Mouse (Mus musculus): ENCODE results near the gene Ptprq. TPM values are rescaled to one million over a fixed set of nuclear protein-coding genes. Genes with fewer than 3 reads are reported as not detected.

The Ptprq gene
- 0.03 TPM in 1 of 2 replicates, not detected in the other for polyA plus RNA-seq (2015; fragmentation: Nextera tagmentation; extraction: Ambion mirVana)

- Histone ChIP-seq H3K4me3 (no peak within 1 kb of the TSS), H3K9ac (no peak within 1 kb of the TSS), H3K4me2 (no peak within 1 kb of the TSS), H3K27me3 (no peaks in the 10 kb centered on the region), H3K9me3 (replicated peaks) (no peaks in the 10 kb centered on the region), H3K4me1 (no peaks in the 10 kb centered on the region), H3K36me3 (ENCODE audit: poor library complexity, severe bottlenecking) (no peaks in the 10 kb centered on the region), H3K27ac (no peak within 1 kb of the TSS)
- ATAC-seq = no peak
- WGBS = 27% methylated on average over 1 of the region's 1 CpGs
Measured at GRCm38 (mm10) chr10:107719806-107720205, at the start of gene Ptprq. TSS of gene Ptprq (minus strand) at chr10:107720051.

- WGBS = 67% methylated on average over 1 of the region's 1 CpGs
- H3K4me3 ChIP-seq = no peak overlapping the region
- H3K36me3 ChIP-seq (ENCODE audit: poor library complexity, severe bottlenecking) = no peaks in the 10 kb centered on the region
- peak; percentile 58; the same call in 1 of the 2 replicates for ATAC-seq
- H3K9ac ChIP-seq = no peak overlapping the region
- H3K4me2 ChIP-seq = no peak overlapping the region
- no peaks in the 10 kb centered on the region for H3K9me3 ChIP-seq (replicated peaks)
- H3K27ac ChIP-seq = no peak overlapping the region
- no peaks in the 10 kb centered on the region for H3K4me1 ChIP-seq
- no peaks in the 10 kb centered on the region for H3K27me3 ChIP-seq
Measured at GRCm38 (mm10) chr10:107759624-107760023, 39.8 kb upstream of the Ptprq start.

- H3K27me3 ChIP-seq = no peaks in the 10 kb centered on the region
- no peak overlapping the region for H3K27ac ChIP-seq
- no peak overlapping the region for H3K4me3 ChIP-seq
- no peak overlapping the region for H3K9ac ChIP-seq
- H3K4me1 ChIP-seq = peaks cover 12% of the 10 kb centered on the region
- no peak overlapping the region for H3K4me2 ChIP-seq
- 93% methylated on average over 3 of the region's 3 CpGs for WGBS
- no peaks in the 10 kb centered on the region for H3K9me3 ChIP-seq (replicated peaks)
- no peaks in the 10 kb centered on the region for H3K36me3 ChIP-seq (ENCODE audit: poor library complexity, severe bottlenecking)
- no peak for ATAC-seq
Measured at GRCm38 (mm10) chr10:107753471-107753870, 33.6 kb upstream of the Ptprq start.

GRCm38 (mm10) chr10:107752351-107753143, 32.7 kb upstream of the Ptprq start:
- Histone ChIP-seq H3K4me1 (peaks cover 12% of the 10 kb centered on the region), H3K4me2 (peak overlapping the region; percentile 54), H3K9ac (no peak overlapping the region), H3K27ac (no peak overlapping the region), H3K27me3 (no peaks in the 10 kb centered on the region), H3K36me3 (ENCODE audit: poor library complexity, severe bottlenecking) (no peaks in the 10 kb centered on the region), H3K4me3 (peak overlapping the region; percentile 19), H3K9me3 (replicated peaks) (no peaks in the 10 kb centered on the region)
- peak; percentile 90 for ATAC-seq
- WGBS = 24% methylated on average over 15 of the region's 15 CpGs

- Histone ChIP-seq H3K27me3 (no peaks in the 10 kb centered on the region), H3K4me3 (peak overlapping the region; percentile 19), H3K36me3 (ENCODE audit: poor library complexity, severe bottlenecking) (no peaks in the 10 kb centered on the region), H3K9me3 (replicated peaks) (no peaks in the 10 kb centered on the region), H3K9ac (no peak overlapping the region), H3K4me1 (peaks cover 12% of the 10 kb centered on the region), H3K4me2 (peak overlapping the region; percentile 54), H3K27ac (no peak overlapping the region)
- WGBS = 19% methylated on average over 6 of the region's 6 CpGs
- peak; percentile 26 for ATAC-seq
Measured at GRCm38 (mm10) chr10:107751944-107752343, 32.1 kb upstream of the Ptprq start.

GRCm38 (mm10) chr10:107747566-107747965, 27.7 kb upstream of the Ptprq start:
- ATAC-seq = peak; percentile 25; the same call in 1 of the 2 replicates
- Histone ChIP-seq H3K27ac (no peak overlapping the region), H3K9me3 (replicated peaks) (no peaks in the 10 kb centered on the region), H3K4me2 (no peak overlapping the region), H3K9ac (no peak overlapping the region), H3K27me3 (no peaks in the 10 kb centered on the region), H3K4me3 (no peak overlapping the region), H3K4me1 (peaks cover 8% of the 10 kb centered on the region), H3K36me3 (ENCODE audit: poor library complexity, severe bottlenecking) (no peaks in the 10 kb centered on the region)
- 20% methylated on average over 5 of the region's 5 CpGs for WGBS

- H3K4me2 ChIP-seq = no peak overlapping the region
Measured at GRCm38 (mm10) chr10:107746717-107747116, 26.9 kb upstream of the Ptprq start.

GRCm38 (mm10) chr10:107739815-107740214, 20.0 kb upstream of the Ptprq start:
- no peak overlapping the region for H3K9ac ChIP-seq
- WGBS = 82% methylated on average over 5 of the region's 5 CpGs
- no peak for ATAC-seq

More at GRCm38 (mm10) chr10:107746717-107747116, 26.9 kb upstream of the Ptprq start:
- no peak for ATAC-seq
- WGBS = 35% methylated on average over 9 of the region's 9 CpGs
- no peaks in the 10 kb centered on the region for H3K9me3 ChIP-seq (replicated peaks)
- H3K27me3 ChIP-seq = no peaks in the 10 kb centered on the region
- H3K27ac ChIP-seq = no peak overlapping the region
- no peaks in the 10 kb centered on the region for H3K36me3 ChIP-seq (ENCODE audit: poor library complexity, severe bottlenecking)
- H3K4me3 ChIP-seq = no peak overlapping the region
- no peak overlapping the region for H3K9ac ChIP-seq
- H3K4me1 ChIP-seq = no peaks in the 10 kb centered on the region

GRCm38 (mm10) chr10:107737743-107738142, 17.9 kb upstream of the Ptprq start:
- no peak overlapping the region for H3K4me2 ChIP-seq
- no peak overlapping the region for H3K27ac ChIP-seq
- H3K27me3 ChIP-seq = no peaks in the 10 kb centered on the region
- H3K9me3 ChIP-seq (replicated peaks) = no peaks in the 10 kb centered on the region
- no peak overlapping the region for H3K4me3 ChIP-seq
- H3K9ac ChIP-seq = no peak overlapping the region
- no peak for ATAC-seq
- no peaks in the 10 kb centered on the region for H3K36me3 ChIP-seq (ENCODE audit: poor library complexity, severe bottlenecking)
- no peaks in the 10 kb centered on the region for H3K4me1 ChIP-seq
- WGBS = 86% methylated on average over 6 of the region's 6 CpGs

More at GRCm38 (mm10) chr10:107739815-107740214, 20.0 kb upstream of the Ptprq start:
- Histone ChIP-seq H3K9me3 (replicated peaks) (no peaks in the 10 kb centered on the region), H3K27ac (no peak overlapping the region), H3K4me1 (no peaks in the 10 kb centered on the region), H3K27me3 (no peaks in the 10 kb centered on the region), H3K4me2 (no peak overlapping the region), H3K36me3 (ENCODE audit: poor library complexity, severe bottlenecking) (no peaks in the 10 kb centered on the region), H3K4me3 (no peak overlapping the region)

GRCm38 (mm10) chr10:107735448-107735847, 15.6 kb upstream of the Ptprq start:
- no peak overlapping the region for H3K4me3 ChIP-seq
- WGBS = 87% methylated on average over 7 of the region's 7 CpGs
- no peak overlapping the region for H3K9ac ChIP-seq
- no peaks in the 10 kb centered on the region for H3K4me1 ChIP-seq
- H3K9me3 ChIP-seq (replicated peaks) = no peaks in the 10 kb centered on the region
- no peaks in the 10 kb centered on the region for H3K36me3 ChIP-seq (ENCODE audit: poor library complexity, severe bottlenecking)
- H3K27me3 ChIP-seq = no peaks in the 10 kb centered on the region
- ATAC-seq = no peak
- H3K27ac ChIP-seq = no peak overlapping the region
- no peak overlapping the region for H3K4me2 ChIP-seq

- Histone ChIP-seq H3K4me1 (no peaks in the 10 kb centered on the region), H3K27ac (no peak overlapping the region), H3K4me2 (no peak overlapping the region), H3K27me3 (no peaks in the 10 kb centered on the region), H3K36me3 (ENCODE audit: poor library complexity, severe bottlenecking) (no peaks in the 10 kb centered on the region), H3K9me3 (replicated peaks) (no peaks in the 10 kb centered on the region), H3K4me3 (no peak overlapping the region), H3K9ac (no peak overlapping the region)
- ATAC-seq = no peak
Measured at GRCm38 (mm10) chr10:107734327-107734726, 14.5 kb upstream of the Ptprq start.

- H3K9me3 ChIP-seq (replicated peaks) = no peaks in the 10 kb centered on the region
- no peak overlapping the region for H3K4me3 ChIP-seq
- H3K4me2 ChIP-seq = no peak overlapping the region
- H3K27ac ChIP-seq = no peak overlapping the region
- H3K36me3 ChIP-seq (ENCODE audit: poor library complexity, severe bottlenecking) = no peaks in the 10 kb centered on the region
- 85% methylated on average over 7 of the region's 7 CpGs for WGBS
- ATAC-seq = no peak
- H3K4me1 ChIP-seq = no peaks in the 10 kb centered on the region
- H3K27me3 ChIP-seq = no peaks in the 10 kb centered on the region
- no peak overlapping the region for H3K9ac ChIP-seq
Measured at GRCm38 (mm10) chr10:107725631-107726030, 5.8 kb upstream of the Ptprq start.

- no peaks in the 10 kb centered on the region for H3K9me3 ChIP-seq (replicated peaks)
- H3K4me2 ChIP-seq = no peak overlapping the region
- no peak overlapping the region for H3K9ac ChIP-seq
- 53% methylated on average over 3 of the region's 3 CpGs for WGBS
- H3K27me3 ChIP-seq = no peaks in the 10 kb centered on the region
- no peak for ATAC-seq
- H3K36me3 ChIP-seq (ENCODE audit: poor library complexity, severe bottlenecking) = no peaks in the 10 kb centered on the region
- no peak overlapping the region for H3K4me3 ChIP-seq
- no peaks in the 10 kb centered on the region for H3K4me1 ChIP-seq
- no peak overlapping the region for H3K27ac ChIP-seq
Measured at GRCm38 (mm10) chr10:107704443-107704842, 15.4 kb downstream of the Ptprq start.
